Mouse (Mus musculus): ENCODE measurements at regions not wholly inside any gene's neighbourhood (a gene's known extent, or its start where the extent isn't known, plus 50 kb on each side); places are given as distances from the start of the nearest gene placed in this dataset.

DNA sequence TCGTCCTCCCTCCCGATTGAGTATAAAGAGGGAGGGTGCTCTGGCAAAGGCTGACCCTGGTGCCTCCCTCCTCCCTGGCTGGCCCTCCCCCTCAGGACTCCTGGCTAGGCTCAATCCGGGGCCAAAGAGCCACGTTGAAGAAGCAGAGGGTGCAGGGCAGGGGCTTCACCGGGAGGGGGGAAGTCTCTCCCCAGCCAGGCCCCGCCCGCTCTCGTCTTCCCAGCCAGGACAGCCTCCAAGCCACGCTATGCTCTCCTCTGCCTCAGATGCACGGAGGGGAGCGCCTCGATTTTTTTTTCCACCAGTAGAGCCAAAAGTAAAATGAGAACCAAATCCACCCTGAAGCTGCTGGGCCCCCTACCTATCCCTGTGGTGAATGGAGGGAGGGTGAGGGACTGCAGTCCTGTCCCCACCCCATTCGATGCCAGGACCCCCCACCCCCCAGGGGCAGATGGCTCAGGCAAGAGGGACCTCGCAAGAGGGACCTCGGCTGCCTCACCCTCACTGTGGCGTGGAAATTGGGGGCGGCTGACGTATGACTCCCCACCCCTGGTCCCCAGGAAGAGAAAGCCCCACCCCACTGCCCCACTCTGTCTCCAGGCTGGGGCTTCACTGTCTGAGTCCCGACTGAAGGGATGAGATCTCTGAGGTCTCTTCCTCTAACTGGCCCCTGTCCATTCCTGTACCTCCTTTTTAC is 53.2 kb upstream of the Col1a1 start:
- DNase-seq (ENCODE audit: low spot score) = no peak

DNA sequence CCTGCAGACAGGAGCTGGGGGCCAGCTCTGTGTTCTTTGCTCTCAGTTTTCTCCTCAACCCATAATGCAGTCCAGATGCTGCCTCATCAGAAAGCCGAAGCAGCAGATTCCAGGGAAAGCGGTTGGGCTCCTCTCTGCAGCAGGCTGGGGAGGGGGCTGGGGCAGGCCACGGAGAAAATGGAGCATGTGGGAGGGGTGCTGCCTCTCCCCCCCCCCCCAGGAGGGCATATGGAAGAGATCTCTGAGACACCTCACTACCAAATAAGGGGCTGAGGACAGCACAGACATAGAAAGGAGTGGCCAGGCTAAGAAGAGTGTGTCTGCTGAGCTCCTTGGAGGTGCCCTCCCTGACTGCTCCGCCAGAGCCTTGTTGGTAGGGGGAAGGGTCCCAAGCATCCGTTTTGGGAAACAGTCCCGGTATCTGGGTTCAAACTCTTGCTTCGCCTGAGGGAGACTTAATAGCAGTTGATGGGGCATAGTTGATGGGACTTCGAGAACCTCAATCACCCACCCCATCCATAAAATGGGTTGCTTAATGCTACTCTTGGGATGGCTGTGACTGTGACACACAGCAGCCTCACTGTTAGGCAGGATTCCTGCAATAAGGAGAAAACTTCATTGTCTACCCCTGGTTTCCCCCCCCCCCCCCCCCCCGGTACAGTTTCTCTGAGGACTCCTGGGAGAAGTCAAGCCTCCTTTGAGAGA is 53.9 kb upstream of the Col1a1 start:
- no peak for DNase-seq (ENCODE audit: low spot score)

DNA sequence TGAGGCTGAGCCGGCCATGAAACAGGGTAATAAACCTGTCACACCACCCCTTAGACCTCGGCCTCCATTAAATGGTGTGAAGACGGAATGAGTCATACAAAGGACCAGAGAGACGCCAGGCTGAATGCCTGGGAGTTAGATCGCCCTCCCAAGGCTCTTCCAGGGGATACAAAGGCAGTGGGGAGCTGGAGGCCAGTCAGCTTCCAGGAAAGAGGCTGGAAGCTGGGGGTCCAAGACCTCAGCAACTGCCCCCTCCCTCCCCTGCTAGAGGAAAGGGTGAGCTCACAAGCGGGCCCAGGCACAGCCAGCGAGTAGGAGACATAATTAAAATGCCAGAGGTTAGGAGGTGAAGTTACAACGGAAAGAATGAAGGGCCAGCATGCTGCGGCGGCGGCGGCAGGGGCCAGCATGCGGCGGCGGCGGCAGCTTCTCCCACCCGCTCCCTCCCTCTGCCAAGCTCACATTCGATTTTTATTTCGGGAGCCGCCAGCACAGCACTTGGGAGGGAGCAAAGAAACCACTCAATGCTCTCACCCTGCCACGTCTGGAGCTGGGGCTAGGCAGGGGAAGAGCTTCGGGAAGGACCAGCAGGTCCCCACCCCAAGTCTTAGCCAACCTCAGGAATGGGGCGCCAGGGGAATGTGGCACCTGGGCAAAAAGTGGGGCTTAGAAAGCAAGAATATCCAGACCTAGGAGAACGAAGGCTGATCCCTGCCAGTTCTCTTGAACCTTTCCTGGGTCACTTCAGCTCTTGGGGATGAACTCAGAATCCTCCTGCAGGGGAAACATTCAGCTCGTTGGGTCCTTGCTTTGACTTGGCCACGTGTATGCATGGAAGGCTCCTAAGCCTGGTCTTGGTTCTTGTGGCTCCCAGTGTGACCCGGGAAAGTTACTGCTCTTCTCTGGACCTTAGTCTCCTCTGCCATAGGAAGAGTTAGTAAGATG is 54.9 kb upstream of the Col1a1 start:
- DNase-seq (ENCODE audit: low spot score) = no peak

DNA sequence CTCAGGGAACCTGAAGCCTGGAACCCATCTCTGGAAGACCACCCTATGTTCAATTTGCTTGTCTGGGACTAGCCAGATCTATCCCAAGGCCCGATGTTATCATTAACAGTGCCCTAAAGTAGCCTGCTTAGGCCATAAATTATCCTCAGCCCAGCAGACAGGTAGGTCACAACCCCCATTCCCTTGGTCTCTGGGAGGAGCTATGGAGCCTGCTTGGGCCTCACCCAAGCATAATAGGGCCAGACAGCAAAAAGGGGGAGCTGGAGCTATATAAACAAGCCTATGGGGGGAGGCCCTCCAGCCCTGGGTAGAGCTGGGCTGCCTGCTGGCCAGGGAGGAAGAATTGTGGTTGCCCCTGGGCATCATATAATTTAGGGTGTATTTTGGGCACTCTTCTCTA is 59.3 kb upstream of the Col1a1 start:
- DNase-seq (ENCODE audit: low spot score) = no peak

DNA sequence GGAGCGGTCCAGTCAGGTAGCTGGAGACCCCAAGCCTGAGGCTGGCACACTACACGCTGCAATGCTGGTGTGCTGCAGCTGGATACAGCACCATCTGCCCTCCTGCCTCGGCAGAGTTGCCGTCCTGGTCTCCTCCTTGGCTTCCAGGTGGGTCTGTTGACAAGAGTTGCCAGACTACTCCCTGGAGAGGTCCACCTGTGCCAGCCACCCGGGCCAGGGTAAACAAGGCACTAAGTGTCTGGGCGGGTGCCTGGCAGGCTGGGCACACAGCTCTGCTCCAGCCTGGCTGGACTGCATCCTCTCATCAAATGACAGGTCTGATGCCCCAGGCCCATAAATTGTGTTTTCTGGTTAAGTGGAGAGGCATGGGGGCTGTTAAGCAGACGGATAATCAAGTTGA is 61.0 kb upstream of the Col1a1 start:
- peak; percentile 25 for DNase-seq (ENCODE audit: low spot score)

DNA sequence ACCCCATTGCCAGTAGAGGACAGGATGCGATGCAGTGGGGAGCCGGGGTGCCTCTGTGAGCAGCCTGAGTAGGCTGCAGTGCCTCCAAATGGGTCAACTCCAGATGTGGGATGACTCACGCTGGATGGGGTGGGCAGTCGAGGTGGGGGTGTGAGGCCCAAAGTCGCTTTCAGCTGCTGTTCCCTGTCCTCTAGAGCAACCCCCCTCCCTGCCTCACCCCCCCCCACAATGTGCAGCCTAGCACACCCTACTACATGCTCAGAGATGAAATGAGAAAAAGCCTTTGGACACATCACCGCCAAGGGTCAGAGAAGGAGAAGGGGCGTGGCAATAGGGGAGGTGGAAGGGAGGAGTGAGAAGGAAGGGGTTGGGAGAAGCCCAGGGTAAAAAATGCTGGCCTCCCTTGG is 61.9 kb upstream of the Col1a1 start:
- DNase-seq (ENCODE audit: low spot score) = no peak

DNA sequence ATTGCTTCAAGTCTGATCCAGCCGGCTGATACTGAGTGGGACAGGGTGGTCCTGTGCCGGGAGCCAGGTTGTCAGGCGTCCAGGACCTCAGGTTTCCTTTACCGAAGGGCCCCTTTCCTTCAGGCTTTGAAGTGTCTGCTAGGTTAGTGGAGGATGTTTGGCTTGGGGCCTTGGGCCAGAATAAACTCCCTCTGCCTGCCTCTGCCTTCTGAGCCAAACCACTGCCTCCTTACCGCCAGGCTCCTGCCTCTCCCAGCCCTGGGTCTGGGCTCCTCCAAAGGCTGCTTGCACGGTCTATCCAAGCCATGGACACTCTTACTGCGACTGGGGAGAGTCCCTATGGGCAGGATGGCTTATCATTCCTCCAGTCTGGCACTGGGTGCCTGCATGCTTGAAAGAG is 62.3 kb upstream of the Col1a1 start:
- DNase-seq (ENCODE audit: low spot score) = peak; percentile 37

DNA sequence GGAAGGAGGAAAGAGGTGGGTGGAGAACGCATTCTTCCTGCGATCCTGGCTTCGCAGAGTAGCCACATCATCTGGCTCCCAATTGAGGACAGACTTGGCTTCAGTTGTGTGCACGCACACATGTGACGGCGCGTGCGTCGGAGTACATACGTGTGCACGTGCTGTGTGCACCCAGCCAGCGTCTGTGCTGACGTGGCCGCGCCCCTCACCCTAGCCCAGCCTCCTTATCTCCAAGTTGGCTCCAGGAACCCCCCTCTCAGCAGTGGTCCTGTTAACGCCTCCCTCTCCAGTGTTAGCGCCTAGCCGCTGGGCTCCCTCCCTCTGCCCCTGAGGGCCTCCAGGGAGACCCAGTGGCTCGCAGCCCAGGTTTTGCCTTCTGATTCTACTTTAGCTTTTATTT is 63.1 kb upstream of the Col1a1 start:
- DNase-seq (ENCODE audit: low spot score) = peak; percentile 48

DNA sequence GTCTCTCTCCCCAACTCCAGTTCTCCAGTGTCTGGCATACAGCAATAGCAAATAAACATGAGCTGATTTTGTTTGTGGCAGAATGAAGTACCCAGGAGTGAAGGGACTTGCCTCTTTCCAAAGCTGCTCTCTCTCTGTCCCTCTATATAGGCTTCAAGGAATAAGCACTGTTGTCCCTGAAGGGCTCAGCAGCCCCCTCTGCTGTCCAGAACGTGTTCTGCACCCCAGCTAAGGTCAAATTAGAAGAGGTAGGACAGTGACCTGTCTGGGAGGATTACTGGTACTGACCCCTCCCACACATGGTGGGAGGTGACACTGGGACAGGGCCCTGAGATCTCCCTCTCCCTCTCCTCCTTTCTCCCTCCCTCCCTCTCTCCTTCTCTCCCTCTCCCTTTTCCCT is 65.7 kb upstream of the Col1a1 start:
- peak; percentile 55 for DNase-seq (ENCODE audit: low spot score)

DNA sequence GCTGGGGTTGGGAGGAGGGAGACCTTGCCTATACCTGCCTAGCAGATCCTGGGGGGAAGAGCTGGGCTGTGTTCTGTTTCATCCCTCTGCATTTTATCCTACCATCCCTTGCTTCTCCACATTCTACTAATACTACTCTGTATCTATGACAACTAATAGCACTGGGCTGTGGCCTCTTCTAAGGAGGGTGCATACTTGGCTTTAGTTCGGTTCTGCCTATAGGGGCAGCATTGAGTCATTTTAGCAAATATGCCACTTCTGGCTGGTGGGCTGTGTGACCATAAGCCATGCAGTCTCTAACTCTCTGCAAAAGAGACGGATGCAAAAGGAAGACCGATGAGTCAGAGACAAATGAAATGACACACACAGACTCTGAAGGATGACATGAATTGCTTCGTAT is 66.2 kb upstream of the Col1a1 start:
- DNase-seq (ENCODE audit: low spot score) = peak; percentile 48

DNA sequence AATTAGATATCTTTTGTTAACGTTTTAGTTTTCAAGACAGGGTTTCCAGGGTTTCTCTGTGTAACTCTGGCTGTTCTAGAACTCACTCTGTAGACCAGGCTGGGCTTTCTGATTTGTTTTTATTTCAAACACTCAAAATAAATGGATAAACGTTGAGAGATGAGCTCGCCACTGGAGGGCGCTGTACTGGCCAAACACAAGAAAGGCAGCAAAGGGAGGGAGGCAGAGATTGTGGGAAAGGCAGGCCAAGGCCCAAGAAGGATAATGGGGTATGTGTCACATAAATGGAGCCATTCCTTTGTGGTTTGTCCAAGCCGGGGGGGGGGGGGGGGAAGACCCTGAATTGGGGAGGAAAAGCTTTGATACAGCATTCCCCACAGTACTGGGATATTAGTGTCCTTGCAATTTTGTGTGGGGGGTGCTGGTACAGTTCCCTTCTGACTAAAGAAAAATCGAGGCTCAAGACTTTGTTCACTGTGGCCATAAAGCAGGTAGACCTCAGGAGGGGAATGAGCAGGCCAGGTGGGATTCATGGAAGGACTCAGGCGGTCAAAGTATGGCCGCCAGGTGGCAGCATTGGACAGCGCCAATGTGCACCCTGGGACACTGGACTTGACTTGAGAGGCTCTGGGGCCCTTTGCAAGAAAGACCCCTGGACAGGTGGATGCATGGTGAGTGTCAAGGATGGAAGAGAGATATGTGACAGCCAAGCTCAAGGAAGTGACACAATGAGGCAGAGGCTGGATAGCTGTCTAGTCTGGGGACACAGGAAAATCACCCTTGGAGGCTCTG is 69.7 kb upstream of the Col1a1 start:
- peak; percentile 69 for DNase-seq (ENCODE audit: low spot score)

DNA sequence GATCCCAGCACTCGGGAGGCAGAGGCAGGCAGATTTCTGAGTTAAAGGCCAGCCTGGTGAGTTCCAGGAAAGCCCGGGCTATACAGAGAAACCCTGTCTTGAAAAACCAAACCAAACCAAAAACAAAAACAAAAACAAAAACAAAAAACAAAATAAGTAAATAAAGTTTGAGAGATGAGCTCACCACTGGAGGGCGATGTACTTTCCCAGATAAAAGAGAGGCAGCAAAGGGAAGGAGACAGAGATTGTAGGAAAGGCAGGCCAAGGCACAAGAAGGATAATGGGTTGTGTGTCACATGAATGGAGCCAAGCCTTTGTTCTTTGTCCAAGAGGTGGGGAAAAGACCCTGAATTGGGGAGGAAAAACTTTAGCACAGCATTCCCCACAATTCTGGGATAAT is 67.6 kb upstream of the Tmem92 start:
- DNase-seq (ENCODE audit: low spot score) = no peak

DNA sequence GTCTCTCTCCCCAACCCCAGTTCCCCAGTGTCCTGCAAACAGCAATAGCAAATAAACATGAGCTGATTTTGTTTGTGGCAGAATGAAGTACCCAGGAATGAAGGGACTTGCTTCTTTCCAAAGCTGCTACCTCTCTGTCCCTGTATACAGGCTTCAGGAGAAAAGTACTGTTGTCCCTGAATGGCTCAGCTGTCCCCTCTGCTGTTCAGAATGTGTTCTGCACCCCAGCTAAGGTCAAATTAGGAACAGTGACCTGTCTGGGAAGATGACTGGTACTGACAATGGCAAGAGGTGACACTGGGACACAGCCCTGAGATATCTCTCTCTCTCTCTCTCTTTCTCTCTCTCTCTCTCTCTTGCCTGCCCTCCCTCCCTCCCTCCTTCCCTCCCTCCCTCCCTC is 56.6 kb upstream of the Tmem92 start:
- no peak for DNase-seq (ENCODE audit: low spot score)

DNA sequence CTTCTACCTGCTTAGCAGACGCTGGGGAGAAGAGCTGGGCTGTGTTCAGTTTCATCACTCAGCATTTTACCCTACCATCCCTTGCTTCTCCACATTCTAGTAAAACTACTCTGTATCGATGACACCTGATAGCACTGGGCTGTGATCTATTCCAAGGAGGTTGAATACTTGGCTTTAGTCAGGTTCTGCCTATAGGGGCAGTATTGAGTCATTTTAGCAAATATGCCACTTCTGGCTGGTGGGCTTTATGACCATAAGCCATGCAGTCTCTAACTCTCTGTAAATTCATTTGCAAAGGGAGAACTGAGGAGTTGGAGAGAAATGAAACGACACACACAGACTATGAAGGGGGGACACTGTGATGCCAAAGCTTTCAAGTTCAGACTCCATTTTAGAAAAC is 55.6 kb upstream of the Tmem92 start:
- DNase-seq (ENCODE audit: low spot score) = no peak

DNA sequence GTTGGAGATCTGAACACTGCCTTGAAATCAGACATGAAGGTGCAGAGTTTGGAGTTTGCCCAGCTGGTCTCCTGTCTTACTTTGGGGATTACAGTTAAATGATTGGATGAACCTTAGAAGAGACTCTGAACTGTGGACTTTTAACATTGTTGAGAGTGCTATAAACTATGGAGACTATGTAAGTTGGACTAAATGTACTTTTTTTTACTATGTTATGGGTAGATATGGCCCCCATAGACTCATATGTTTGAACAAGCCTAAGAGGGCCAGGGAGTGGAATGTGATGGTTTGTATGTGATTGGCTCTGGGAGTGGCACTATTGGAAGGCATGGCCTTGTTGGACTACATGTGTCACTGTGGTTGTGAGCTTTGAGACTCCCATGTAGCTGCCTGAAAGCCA is 53.8 kb upstream of the Tmem92 start:
- DNase-seq (ENCODE audit: low spot score) = no peak

DNA sequence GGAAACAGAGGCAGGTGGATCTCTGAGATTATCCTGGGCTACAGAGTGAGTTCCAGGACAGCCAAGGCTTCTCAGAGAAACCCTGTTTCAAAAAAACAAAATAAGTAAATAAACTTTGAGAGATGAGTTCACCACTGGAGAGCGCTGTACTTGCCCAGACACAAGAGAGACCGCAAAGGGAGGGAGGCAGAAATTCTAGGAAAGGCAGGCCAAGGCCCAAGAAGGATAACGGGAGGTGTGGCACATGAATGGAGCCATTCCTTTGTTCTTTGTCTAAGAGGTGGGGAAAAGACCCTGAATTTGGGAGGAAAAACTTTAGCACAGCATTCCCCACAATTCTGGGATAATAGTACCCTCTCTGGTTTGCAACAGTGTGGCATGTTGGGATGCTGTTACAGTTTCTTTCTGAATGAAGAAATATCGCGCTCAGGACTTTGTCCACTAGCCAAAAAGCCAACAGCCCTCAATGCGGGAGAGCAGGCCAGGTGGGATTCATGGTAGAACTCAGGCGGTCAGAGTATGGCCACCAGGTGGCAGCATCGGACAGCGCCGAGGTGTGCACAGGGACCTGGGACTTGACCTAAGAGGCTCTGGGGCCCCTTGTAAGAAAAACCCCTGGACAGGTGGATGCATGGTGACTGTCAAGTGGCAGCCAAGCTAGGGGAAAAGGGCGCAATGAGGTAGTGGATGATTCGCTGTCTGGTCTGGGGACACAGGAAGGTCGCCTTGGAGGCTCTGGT is 49.9 kb upstream of the Tmem92 start:
- DNase-seq (ENCODE audit: low spot score) = peak; percentile 38
